Mouse (Mus musculus): Measurements from ENCODE around the gene Olfr1410.

GRCm38 (mm10) chr1:92643691-92644090 is 38.1 kb downstream of the Olfr1410 start:
- TF ChIP-seq CTCF (IDR thresholded peaks at IDR 0.05; ENCODE audit: borderline replicate concordance, extremely low read depth, insufficient read depth, insufficient read length), result no peak
- TF ChIP-seq POLR2A (IDR thresholded peaks at IDR 0.05; ENCODE audit: borderline replicate concordance, extremely low read depth, insufficient read depth, insufficient read length, poor library complexity, severe bottlenecking), result no peak

Data from brain, embryonic 14.5 days (tissue).